Mouse (Mus musculus) G1E (cell line): Measurements from ENCODE around the gene Sppl3. TPM values are rescaled to one million over a fixed set of nuclear protein-coding genes. Genes with fewer than 3 reads are reported as not detected.
A peak's percentile ranks its signal among the peaks of the same experiment; 100 is the strongest.

Experiments used
- ATAC-seq: 2 replicates; pipeline ENCODE4 v1.8.0; 2016; ENCODE audit warnings: mild to moderate bottlenecking; ENCODE audit not compliant: insufficient number of reproducible peaks, poor library complexity, low FRiP score, severe bottlenecking; ENCODE audit errors: extremely low read depth
- DNase-seq: peaks from one replicate; pipeline ENCODE4 v3.0.0; 2012; ENCODE audit warnings: low spot score
- H3K27me3 ChIP-seq: 2 replicates; pipeline ENCODE4 v1.6.1; 2012; ENCODE audit warnings: mild to moderate bottlenecking, low read length, inconsistent platforms; ENCODE audit not compliant: insufficient read depth
- H3K36me3 ChIP-seq: replicated peaks from 2 replicates; pipeline ENCODE3; 2012; ENCODE audit warnings: mild to moderate bottlenecking, inconsistent platforms
- H3K4me1 ChIP-seq: 2 replicates; pipeline ENCODE4 v1.6.1; 2012; ENCODE audit warnings: low read depth, low read length, inconsistent platforms, mixed read lengths; ENCODE audit not compliant: insufficient read depth
- H3K4me3 ChIP-seq: 2 replicates; pipeline ENCODE4 v1.5.1; 2012; ENCODE audit warnings: low read depth, mild to moderate bottlenecking, inconsistent platforms, low read length, moderate library complexity, mixed read lengths
- H3K9me3 ChIP-seq: replicated peaks from 2 replicates; pipeline ENCODE4 v1.6.1; 2012; ENCODE audit warnings: inconsistent platforms
- CTCF ChIP-seq: IDR thresholded peaks from 2 replicates; pipeline ENCODE4 v1.5.1; 2012; ENCODE audit warnings: low read depth, low read length, inconsistent platforms, mixed read lengths
- GATA1 ChIP-seq: IDR thresholded peaks from 2 replicates; pipeline ENCODE4 v1.6.1; 2012; ENCODE audit warnings: borderline replicate concordance, low read length, inconsistent platforms, mixed read lengths
- GATA2 ChIP-seq: IDR thresholded peaks from 2 replicates; pipeline ENCODE4 v1.6.1; 2012; ENCODE audit warnings: low read depth, low read length, inconsistent platforms, borderline replicate concordance
- POLR2AphosphoS5 ChIP-seq: IDR thresholded peaks from 2 replicates; pipeline ENCODE4 v1.6.1; 2012; ENCODE audit warnings: low read depth, low read length, inconsistent platforms; ENCODE audit not compliant: insufficient replicate concordance
- TAL1 ChIP-seq: conservative IDR thresholded peaks from 2 replicates; pipeline ENCODE4 v1.6.1; 2012; ENCODE audit warnings: low read depth, low read length, inconsistent platforms, mixed read lengths
- polyA plus RNA-seq: library from polyadenylated mRNA; stranded (reverse); fragments of >175 nt; gene quantifications from 2 replicates; pipeline ENCODE4 v1.2.3, GENCODE M21; 2012
- total RNA-seq, 2 experiments: library from RNA; stranded (forward) in 1 of 2; stranded (reverse) in 1 of 2; fragments of 200-1000 nt in 1 of 2; fragments of >200 nt in 1 of 2; fragmentation: Nextera tagmentation in 1 of 2; gene quantifications; 2 replicates each; pipeline ENCODE4 v1.2.3; 2014 to 2017

The Sppl3 gene
- total and polyA plus RNA-seq, 3 experiments, result 29.5 to 69.2 (median 35.9) TPM

- Histone ChIP-seq H3K4me1 (peaks cover 35% of the 10 kb centered on the region), H3K9me3 (no peaks in the 10 kb centered on the region), H3K4me3 (no peak overlapping the region), H3K27me3 (peaks cover 24% of the 10 kb centered on the region), H3K36me3 (peaks cover 2% of the 10 kb centered on the region)
- TF ChIP-seq POLR2AphosphoS5 (no peak), CTCF (no peak), GATA2 (no peak), GATA1 (no peak), TAL1 (no peak)
- DNase-seq (no peak), ATAC-seq (no peak)
These were observed 3.2 kb upstream of the Sppl3 start for GRCm38 (mm10) chr5:115007768-115008167.

GRCm38 (mm10) chr5:115008307-115008706 is 2.6 kb upstream of the Sppl3 start:
- ATAC-seq, result no peak

GRCm38 (mm10) chr5:115009143-115009542 is 1.8 kb upstream of the Sppl3 start:
- TF ChIP-seq GATA1, result no peak
- Histone ChIP-seq H3K4me3 (no peak overlapping the region), H3K36me3 (peaks cover 10% of the 10 kb centered on the region), H3K9me3 (no peaks in the 10 kb centered on the region), H3K27me3 (peaks cover 13% of the 10 kb centered on the region; the same call in 1 of the 2 replicates), H3K4me1 (peaks cover 38% of the 10 kb centered on the region)
- ATAC-seq (no peak), DNase-seq (no peak)

More at GRCm38 (mm10) chr5:115008307-115008706, 2.6 kb upstream of the Sppl3 start:
- no peak for DNase-seq
- Histone ChIP-seq H3K9me3 (no peaks in the 10 kb centered on the region), H3K4me3 (no peak overlapping the region), H3K36me3 (peaks cover 7% of the 10 kb centered on the region), H3K27me3 (peaks cover 20% of the 10 kb centered on the region), H3K4me1 (peaks cover 36% of the 10 kb centered on the region)
- TF ChIP-seq CTCF (no peak), POLR2AphosphoS5 (no peak), GATA2 (no peak), GATA1 (no peak), TAL1 (no peak)

- no peak for DNase-seq
- ATAC-seq, result no peak
- Histone ChIP-seq H3K9me3 (no peaks in the 10 kb centered on the region), H3K27me3 (peaks cover 5% of the 10 kb centered on the region; the same call in 1 of the 2 replicates), H3K4me3 (no peak overlapping the region), H3K4me1 (peaks cover 45% of the 10 kb centered on the region), H3K36me3 (peaks cover 15% of the 10 kb centered on the region)
- no peak for TF ChIP-seq GATA1
These were observed 976 bp upstream of the Sppl3 start for GRCm38 (mm10) chr5:115009961-115010360.

GRCm38 (mm10) chr5:115011217-115011518 is 231 bp downstream of the Sppl3 start:
- peak overlapping the region; percentile 98 for H3K4me3 ChIP-seq
- ATAC-seq (no peak), DNase-seq (no peak)
- H3K9me3 ChIP-seq, result no peaks in the 10 kb centered on the region
- TF ChIP-seq GATA2, result no peak
- no peak for TF ChIP-seq CTCF
- TF ChIP-seq GATA1, result no peak
- no peak for TF ChIP-seq POLR2AphosphoS5
- TF ChIP-seq TAL1, result no peak
- 0 out of 2 replicates have a peak, but pooled peaks cover 5% of the 10 kb centered on the region for H3K27me3 ChIP-seq
- peaks cover 56% of the 10 kb centered on the region for H3K4me1 ChIP-seq
- H3K36me3 ChIP-seq, result peaks cover 22% of the 10 kb centered on the region

GRCm38 (mm10) chr5:115011519-115012261 is 753 bp downstream of the Sppl3 start:
- TF ChIP-seq TAL1 (no peak), POLR2AphosphoS5 (no peak), GATA2 (no peak), GATA1 (no peak), CTCF (no peak)
- H3K4me1 ChIP-seq, result peaks cover 59% of the 10 kb centered on the region
- H3K27me3 ChIP-seq, result 0 out of 2 replicates have a peak, but pooled peaks cover 5% of the 10 kb centered on the region
- H3K36me3 ChIP-seq, result peaks cover 23% of the 10 kb centered on the region
- DNase-seq (peak; percentile 59), ATAC-seq (no peak)
- peak overlapping the region; percentile 98 for H3K4me3 ChIP-seq
- no peaks in the 10 kb centered on the region for H3K9me3 ChIP-seq

GRCm38 (mm10) chr5:115013436-115013835 is 2.5 kb downstream of the Sppl3 start:
- Histone ChIP-seq H3K36me3 (peaks cover 26% of the 10 kb centered on the region), H3K4me3 (peak overlapping the region; percentile 98; the same call in 1 of the 2 replicates), H3K4me1 (peaks cover 69% of the 10 kb centered on the region), H3K27me3 (no peaks in the 10 kb centered on the region), H3K9me3 (no peaks in the 10 kb centered on the region)
- DNase-seq, result no peak
- no peak for TF ChIP-seq GATA1
- TF ChIP-seq TAL1, result no peak
- TF ChIP-seq CTCF, result no peak
- no peak for TF ChIP-seq POLR2AphosphoS5
- TF ChIP-seq GATA2, result no peak
- no peak for ATAC-seq
